45 mouse cellular contexts compared by ENCODE assay signal in genomic region chr5:90551191-90551590, GRCm38 (mm10). TPM values are rescaled to one million over a fixed set of nuclear protein-coding genes. Genes with fewer than 3 reads are reported as not detected.
"Had no signal": no experiment of that assay in that cellular context is flagged by ENCODE, and none has a peak within 500 bp of the region (broad histone marks: within the 10 kb centered on the region; RNA-seq: fewer than 3 reads in every experiment).

No protein-coding gene starts in this region.

- H3K27me3 ChIP-seq: limb, embryonic 12.5 days; limb, embryonic 13.5 days; limb, embryonic 15.5 days; liver, embryonic 12.5 days; liver, embryonic 13.5 days; liver, embryonic 15.5 days; lung, embryonic 15.5 days; midbrain, embryonic 12.5 days; midbrain, embryonic 13.5 days; midbrain, embryonic 15.5 days; neural tube, embryonic 12.5 days had no signal

- DNase-seq: left cerebral cortex, postnatal 4 days; liver, embryonic 13.5 days; liver, postnatal 0 days; lung, adult 18-20 months; lung, adult 2 months; lung, embryonic 14.5 days; lung, postnatal 10 days; lung, postnatal 14 days; lung, postnatal 36 days; lung, postnatal 4 days; midbrain, embryonic 14.5 days had no signal

- H3K4me3 ChIP-seq: left cerebral cortex, adult 2 months; limb, embryonic 10.5 days; limb, embryonic 12.5 days; limb, embryonic 13.5 days; limb, embryonic 15.5 days; liver, embryonic 12.5 days; liver, embryonic 13.5 days; liver, embryonic 15.5 days; lung, embryonic 15.5 days; megakaryocyte, embryonic 14.5 days; midbrain, embryonic 10.5 days; midbrain, embryonic 12.5 days; midbrain, embryonic 13.5 days; midbrain, embryonic 15.5 days; myocyte; neural tube, embryonic 12.5 days had no signal

- H3K9ac ChIP-seq: limb, embryonic 12.5 days; limb, embryonic 13.5 days; limb, embryonic 15.5 days; liver, embryonic 12.5 days; liver, embryonic 13.5 days; liver, embryonic 14.5 days; liver, embryonic 15.5 days; liver, postnatal 0 days; lung, embryonic 14.5 days; lung, embryonic 15.5 days; midbrain, embryonic 12.5 days; midbrain, embryonic 13.5 days; midbrain, embryonic 15.5 days; neural tube, embryonic 12.5 days had no signal

- H3K27ac ChIP-seq: left cerebral cortex, adult 2 months; limb, embryonic 10.5 days; limb, embryonic 12.5 days; limb, embryonic 13.5 days; limb, embryonic 15.5 days; liver, embryonic 12.5 days; liver, embryonic 13.5 days; liver, embryonic 14.5 days; liver, embryonic 15.5 days; lung, embryonic 15.5 days; macrophage; midbrain, embryonic 10.5 days; midbrain, embryonic 12.5 days; midbrain, embryonic 13.5 days; midbrain, embryonic 15.5 days; neural tube, embryonic 12.5 days had no signal

- H3K36me3 ChIP-seq: limb, embryonic 10.5 days; limb, embryonic 12.5 days; limb, embryonic 13.5 days; limb, embryonic 15.5 days; liver, embryonic 12.5 days; liver, embryonic 13.5 days; liver, embryonic 15.5 days; lung, embryonic 15.5 days; midbrain, embryonic 10.5 days; midbrain, embryonic 12.5 days; midbrain, embryonic 13.5 days; midbrain, embryonic 15.5 days; neural tube, embryonic 12.5 days had no signal

- H3K4me1 ChIP-seq: limb, embryonic 10.5 days; limb, embryonic 12.5 days; limb, embryonic 13.5 days; limb, embryonic 15.5 days; liver, embryonic 12.5 days; liver, embryonic 13.5 days; lung, embryonic 15.5 days; megakaryocyte, embryonic 14.5 days; midbrain, embryonic 10.5 days; midbrain, embryonic 12.5 days; midbrain, embryonic 13.5 days; midbrain, embryonic 15.5 days; neural tube, embryonic 12.5 days had no signal

RNA-seq across cellular contexts. Expression of gene 5830473C10Rik, which starts 9.7 kb away (rescaled TPM):
- total RNA-seq: megakaryocyte progenitor cell, adult 5-6 weeks; megakaryocyte, adult 5-6 weeks; megakaryocyte-erythroid progenitor cell, adult 5-6 weeks; midbrain, postnatal 0 days; monocyte, adult 5-6 weeks had no signal
- polyA plus RNA-seq: limb, embryonic 10.5 days; limb, embryonic 11.5 days; limb, embryonic 12.5 days; limb, embryonic 15.5 days; lung, adult 2 months; lung, postnatal 0 days; macrophage; midbrain, embryonic 10.5 days; midbrain, embryonic 11.5 days; midbrain, embryonic 12.5 days; midbrain, embryonic 13.5 days; midbrain, embryonic 14.5 days; midbrain, embryonic 16.5 days; myocyte; neural tube, embryonic 11.5 days; neural tube, embryonic 12.5 days had no signal

RNA-seq across cellular contexts. Expression of gene Afm, which starts 32.5 kb away (rescaled TPM):
- total RNA-seq: left cerebral cortex, adult 2 months; left cerebral cortex, adult 8-10 months; left cerebral cortex, postnatal 10 days; left cerebral cortex, postnatal 14 days; left cerebral cortex, postnatal 25 days; left cerebral cortex, postnatal 36 days; left cerebral cortex, postnatal 4 days; megakaryocyte progenitor cell, adult 5-6 weeks; megakaryocyte, adult 5-6 weeks; megakaryocyte-erythroid progenitor cell, adult 5-6 weeks; midbrain, postnatal 0 days; monocyte, adult 5-6 weeks had no signal
- polyA plus RNA-seq: limb, embryonic 10.5 days; limb, embryonic 11.5 days; limb, embryonic 12.5 days; limb, embryonic 13.5 days; limb, embryonic 14.5 days; limb, embryonic 15.5 days; lung, adult 2 months; lung, embryonic 14.5 days; lung, embryonic 16.5 days; lung, postnatal 0 days; macrophage; midbrain, embryonic 10.5 days; midbrain, embryonic 11.5 days; midbrain, embryonic 12.5 days; midbrain, embryonic 13.5 days; midbrain, embryonic 14.5 days; midbrain, embryonic 15.5 days; midbrain, embryonic 16.5 days; midbrain, postnatal 0 days; myocyte; neural tube, embryonic 11.5 days; neural tube, embryonic 12.5 days had no signal
